Mouse (Mus musculus): Measurements from ENCODE around the gene Ier2.
"Not testable (repeated sequence)": the region's sequence is repeated elsewhere in the genome, so short reads cannot be mapped to it uniquely, and the experiment has no call there.

The Ier2 gene

DNA sequence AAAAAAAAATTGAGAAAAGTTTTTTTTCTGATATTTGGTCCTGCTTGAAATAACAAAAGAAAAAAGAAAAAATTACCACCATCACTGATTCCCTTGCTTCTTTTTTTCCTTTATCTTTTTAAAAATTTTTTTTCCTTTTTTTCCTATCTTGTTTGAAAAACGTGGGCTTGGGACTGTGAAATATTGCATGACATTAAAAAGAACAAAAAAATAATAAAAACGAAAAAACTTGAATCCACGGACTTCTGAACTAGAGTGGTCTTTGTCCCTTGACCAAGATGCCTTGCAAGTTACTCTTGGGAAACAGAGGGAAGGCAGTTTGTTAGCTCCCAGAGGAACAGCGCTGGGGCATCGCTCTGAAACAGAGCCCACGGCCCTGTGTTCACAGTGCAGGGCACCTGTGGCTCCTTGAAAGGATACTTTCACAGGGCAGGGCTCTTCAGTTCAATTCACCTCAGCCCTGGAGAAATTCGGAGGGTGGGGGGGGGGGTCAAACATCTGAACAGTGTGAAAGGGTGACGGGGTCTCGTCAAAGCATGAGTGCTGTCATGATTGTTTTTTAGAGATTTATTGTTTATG lies 22.6 kb downstream of the Ier2 start:
- no peak for DNase-seq (ENCODE audit: low read depth, low spot score)

DNA sequence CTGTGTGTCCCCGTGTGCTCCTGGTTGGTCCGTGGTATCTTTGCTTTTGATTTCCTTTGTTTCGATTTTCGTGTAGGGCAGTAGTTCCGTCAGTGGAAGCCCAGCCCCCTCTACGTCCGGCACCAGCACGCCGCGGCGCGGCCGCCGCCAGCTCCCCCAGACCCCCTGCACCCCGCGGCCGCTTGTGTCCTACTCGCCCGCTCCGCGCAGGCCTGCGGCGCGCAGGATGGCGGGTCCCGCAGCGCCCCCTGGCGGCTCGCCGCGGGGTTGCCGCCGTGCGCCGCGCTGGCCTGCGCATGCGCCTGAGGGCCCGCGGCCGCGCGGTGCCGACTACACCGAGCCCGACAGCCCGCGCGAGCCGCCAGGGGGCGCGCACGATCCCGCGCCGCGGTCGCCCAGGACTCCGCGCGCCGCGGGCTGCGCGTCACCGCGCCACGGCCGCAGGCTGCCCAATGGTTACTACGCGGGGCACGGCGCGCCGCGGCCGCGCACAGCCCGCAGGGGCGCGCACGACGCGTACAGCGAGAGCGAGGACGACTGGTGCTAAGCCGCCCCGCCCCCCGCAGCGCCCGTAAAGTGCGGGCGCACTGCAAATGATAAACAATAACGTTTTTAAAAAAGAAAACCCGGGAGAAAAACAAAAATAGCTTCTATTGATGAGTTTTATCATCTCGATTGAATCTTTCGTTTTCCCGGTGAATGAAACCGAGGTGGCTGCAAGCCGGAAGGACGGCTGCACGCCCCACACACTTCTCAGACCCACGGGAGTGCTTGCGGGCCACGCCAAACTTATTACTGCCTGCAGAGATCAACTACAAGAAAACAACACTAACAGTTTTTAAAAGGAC lies 23.3 kb downstream of the Ier2 start:
- DNase-seq (ENCODE audit: low read depth, low spot score): peak; percentile 84

DNA sequence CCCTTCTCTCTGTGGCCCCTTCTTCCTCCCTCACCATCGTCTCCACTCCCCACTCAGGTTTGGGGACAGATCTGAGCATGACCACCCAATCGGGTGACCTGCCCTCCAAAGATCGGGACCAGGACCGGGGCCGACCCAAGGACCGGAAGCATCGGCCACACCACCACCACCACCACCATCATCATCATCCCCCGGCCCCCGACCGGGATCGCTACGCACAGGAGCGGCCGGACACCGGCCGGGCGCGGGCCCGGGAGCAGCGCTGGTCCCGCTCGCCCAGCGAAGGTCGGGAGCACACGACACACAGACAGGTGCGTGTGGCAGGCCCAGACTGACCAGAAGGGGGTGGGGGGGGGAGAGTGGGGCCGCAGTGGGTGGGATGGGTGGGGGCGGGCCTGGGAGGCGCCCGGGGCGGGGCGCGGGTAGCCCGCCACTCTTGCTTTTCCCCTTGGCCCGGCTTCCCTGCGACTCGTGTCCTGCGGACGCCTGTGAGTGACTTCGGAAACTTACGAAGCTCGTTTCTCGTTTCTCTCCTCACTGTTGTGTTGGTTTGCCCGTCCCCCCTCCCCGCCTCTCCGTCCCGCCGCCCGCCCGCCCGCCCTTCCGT lies 24.0 kb downstream of the Ier2 start:
- DNase-seq (ENCODE audit: low read depth, low spot score): no peak

DNA sequence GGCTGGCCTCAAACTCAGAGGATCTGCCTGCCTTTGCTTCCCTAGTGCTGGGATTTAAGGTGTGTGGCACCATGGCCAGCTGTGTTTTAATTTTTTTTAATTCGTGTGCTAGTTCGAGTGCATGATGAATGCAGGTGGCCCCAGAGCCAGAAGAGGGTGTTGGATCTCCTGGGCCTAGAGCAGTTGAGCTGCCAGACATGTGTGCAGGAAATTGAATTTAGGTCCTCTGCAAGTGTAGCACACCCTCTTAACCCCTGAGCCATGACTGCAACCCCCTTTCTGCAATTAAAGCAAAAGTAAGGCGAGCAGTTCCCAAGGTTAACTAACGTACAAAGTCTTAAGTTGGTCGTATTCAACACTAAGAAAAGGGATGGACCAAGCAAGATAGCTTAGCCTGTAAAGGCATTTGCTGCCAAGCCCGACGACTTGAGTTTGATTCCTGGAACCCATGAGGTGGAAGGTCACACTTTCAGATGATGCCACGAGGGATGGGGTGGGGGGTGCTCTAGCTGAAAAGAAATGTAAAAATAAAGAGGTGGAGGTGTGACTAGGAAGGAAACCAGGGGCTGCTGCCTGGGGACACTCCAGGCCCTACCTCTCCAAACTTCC lies 24.6 kb downstream of the Ier2 start:
- DNase-seq (ENCODE audit: low read depth, low spot score): no peak

DNA sequence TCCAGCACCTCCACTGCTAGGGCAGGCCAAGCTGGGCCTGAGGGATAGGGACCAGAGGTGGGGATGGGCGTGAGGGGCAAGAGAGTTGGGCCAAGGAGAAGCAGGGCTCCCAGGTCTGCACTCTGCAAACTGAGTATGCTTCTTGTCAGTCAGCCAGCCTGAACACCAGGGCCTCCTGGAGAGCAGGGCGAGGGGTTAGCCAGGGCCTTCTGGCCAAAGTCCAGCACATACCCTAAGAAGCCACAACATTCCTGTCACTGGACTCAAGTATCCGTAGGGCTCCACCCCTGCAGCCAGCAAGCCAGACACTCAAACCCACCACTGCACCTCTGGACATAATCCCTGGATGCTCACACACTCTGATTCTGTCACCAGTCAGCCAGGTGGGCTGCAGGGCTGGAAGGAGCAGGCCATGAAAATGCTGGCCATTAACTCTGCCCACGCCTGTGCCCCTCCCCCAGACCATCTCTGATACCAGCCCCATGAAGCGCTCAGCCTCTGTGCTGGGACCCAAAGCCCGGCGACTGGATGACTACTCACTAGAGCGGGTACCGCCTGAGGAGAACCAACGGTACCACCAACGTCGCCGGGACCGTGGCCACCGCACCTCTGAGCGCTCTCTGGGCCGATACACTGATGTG lies 26.5 kb downstream of the Ier2 start:
- DNase-seq (ENCODE audit: low read depth, low spot score): no peak

DNA sequence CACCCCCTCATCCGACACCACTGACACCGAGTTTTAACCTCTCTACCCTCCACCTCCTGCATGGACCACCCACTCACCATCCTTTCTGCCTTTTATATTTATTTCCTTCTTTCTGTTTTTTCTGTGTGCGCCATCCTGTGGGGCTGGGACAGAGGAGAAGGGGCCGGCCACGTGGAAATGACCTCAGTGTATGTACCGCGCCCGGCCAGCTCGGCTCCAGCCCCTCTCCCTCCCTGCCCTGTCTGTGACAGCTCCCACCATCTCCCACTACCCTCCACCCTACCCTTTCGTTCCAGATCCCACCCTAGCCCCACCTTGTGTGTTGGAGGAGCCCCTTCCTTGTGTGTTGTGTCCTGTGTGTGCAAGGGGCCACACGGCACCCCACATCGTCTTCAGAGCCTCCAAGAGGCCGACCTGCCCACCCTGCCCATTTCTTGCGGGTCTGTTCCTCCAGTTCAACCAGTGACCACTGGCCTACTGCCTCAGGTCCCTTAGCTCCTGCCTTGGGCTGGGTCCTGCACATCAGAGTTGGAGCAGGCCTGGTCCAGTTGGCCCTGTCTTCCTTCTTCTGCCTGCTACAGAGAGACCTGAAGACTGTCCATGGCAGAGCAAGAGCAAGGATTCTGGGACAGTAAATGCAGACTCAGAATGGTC lies 27.1 kb downstream of the Ier2 start:
- DNase-seq (ENCODE audit: low read depth, low spot score): no peak

DNA sequence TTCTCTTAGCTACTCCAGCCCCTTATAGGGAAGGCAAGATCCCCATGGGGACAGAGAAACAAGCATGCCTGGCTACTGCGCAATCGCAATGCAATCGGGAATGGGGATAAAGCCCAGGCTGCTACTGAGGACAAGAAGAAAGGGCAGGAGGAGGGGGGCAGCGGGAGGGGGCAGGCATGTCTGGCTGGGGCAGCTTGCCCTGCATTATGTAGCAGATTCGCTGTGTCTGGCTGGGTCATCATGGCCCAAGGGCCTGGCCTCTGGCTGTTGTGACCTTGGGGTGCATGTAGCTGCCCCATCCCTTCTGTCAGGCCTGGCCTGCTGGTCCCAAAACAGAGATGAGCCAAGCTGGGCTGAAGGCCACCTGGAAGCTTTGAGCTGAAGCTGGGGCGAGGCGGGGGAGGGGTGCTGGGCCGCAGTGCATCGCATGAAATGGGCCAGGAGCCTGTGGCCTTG lies 27.8 kb downstream of the Ier2 start:
- no peak for DNase-seq (ENCODE audit: low read depth, low spot score)

DNA sequence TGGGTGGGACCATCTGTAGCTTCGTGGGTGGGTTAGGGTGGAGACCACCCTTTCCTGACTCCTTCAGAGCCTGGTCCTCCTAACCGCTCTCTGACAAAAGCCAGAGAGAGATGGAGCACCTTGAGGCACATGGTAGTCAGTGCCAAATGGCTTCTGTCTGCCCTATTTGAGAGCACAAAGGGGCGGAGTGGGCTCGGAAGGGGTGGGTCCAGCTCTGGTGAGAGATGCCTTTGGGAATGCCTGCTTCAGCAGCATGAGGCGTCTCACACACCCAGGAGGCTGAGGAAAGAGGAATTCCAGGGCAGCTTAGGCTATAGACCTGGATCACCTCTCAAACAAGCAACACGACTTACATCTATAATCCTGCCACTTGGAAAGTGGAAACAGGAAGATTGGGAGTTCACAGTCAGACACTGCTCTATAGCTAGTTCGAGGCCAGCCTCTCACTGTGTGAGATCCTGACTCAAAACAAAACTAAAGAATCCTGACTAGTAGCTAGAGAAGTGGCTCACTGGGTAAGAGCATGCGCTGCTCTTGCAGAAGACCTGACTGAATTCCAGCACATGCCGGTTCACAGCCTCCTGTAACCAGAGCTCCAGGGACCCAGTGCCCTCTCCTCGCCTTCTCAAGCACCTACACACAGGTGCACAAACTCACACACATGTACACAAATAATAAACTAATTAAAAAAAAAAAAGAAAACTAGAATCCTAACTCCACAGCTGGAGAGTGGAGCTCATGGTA lies 28.6 kb downstream of the Ier2 start:
- no peak for DNase-seq (ENCODE audit: low read depth, low spot score)

DNA sequence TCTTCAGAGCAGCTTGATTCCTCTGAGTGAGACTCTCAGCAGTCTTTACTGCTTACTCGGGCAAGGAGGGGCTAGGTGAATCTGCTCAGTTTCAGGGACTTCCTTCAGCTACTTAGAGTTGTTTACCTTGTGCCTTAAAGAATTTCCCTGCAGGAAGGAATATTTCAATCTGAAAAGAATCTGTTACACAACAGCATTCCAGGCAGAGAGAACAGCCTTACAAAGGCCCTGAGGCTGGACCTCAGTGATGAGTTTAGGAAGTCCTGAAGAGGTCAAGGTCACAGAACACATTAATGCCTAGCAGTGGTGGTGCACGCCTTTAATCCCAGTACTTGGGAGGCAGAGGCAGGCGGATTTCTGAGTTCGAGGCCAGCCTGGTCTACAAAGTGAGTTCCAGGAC lies 30.8 kb downstream of the Ier2 start:
- DNase-seq (ENCODE audit: low read depth, low spot score): no peak

DNA sequence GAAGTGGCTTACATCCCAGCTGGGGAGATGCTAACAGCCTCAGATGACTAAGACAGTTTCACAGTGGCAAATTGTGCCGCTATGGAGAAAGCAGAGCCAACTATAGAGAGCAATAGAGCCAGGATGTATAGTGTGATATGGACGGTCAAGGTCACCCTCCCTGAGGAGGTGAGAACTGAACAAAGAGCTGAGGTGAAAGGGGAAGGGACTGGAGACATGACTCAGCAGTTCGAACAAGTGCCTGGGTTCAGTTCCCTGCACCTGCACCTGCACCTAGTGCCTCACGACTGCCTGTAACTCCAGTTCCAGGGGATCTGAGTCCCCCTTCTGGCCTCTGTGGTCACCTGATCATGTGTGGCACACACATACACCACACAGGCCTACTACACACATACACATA lies 32.5 kb downstream of the Ier2 start:
- no peak for DNase-seq (ENCODE audit: low read depth, low spot score)

DNA sequence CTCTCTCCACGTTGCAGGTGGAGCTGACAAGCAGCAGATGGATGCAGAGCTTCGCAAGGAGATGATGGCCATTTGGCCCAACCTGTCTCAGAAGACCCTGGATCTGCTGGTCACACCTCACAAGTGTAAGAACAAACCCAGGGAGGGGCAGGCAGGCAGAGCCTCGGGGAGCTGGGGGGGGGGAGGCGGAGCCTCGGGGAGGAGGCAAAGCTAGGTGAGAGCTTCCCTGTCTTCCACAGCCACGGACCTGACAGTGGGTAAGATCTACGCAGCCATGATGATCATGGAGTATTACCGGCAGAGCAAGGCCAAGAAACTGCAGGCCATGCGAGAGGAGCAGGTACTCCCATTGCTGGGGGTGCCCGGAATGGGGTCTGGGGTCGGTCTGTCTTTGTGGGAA lies 33.1 kb downstream of the Ier2 start:
- DNase-seq (ENCODE audit: low read depth, low spot score): no peak

DNA sequence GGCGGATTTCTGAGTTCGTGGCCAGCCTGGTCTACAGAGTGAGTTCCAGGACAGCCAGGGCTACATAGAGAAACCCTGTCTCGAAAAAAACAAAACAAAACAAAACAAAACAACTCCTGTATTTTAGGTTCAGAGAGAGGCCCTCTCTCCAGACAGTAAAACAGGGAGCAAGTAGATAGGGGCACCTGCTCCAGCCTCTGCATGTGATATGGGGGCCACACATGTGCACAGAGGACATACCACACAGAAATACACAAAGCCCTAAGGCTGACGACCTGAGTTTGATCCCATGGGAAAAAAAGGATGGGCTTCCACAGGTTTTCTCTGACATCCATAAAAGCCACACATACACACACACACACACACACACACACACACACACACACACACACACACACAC lies 39.2 kb downstream of the Ier2 start:
- not testable (repeated sequence) for DNase-seq (ENCODE audit: low read depth, low spot score)

DNA sequence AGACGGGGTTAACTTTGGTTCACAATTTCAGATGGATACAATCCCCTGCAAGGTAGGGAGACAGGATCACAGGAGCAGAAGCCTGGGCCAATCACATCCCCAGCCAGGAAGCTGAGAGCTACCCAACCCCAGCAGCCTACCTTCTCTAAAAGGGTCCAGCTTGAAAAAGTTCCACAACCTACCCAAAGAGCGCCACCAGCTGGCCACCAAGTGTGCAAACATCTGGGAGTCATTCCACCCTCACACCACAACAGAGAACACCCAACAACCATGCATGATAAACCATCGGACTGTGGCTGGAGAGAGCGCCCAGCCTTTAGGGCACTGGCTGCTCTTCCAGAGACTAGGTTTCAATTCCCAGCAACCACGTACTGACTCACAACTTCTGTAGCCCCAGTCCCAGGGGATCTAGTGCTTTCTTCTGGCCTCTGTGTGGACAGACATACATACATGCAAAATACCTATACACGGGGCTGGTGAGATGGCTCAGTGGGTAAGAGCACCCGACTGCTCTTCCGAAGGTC lies 41.5 kb downstream of the Ier2 start:
- no peak for DNase-seq (ENCODE audit: low read depth, low spot score)

DNA sequence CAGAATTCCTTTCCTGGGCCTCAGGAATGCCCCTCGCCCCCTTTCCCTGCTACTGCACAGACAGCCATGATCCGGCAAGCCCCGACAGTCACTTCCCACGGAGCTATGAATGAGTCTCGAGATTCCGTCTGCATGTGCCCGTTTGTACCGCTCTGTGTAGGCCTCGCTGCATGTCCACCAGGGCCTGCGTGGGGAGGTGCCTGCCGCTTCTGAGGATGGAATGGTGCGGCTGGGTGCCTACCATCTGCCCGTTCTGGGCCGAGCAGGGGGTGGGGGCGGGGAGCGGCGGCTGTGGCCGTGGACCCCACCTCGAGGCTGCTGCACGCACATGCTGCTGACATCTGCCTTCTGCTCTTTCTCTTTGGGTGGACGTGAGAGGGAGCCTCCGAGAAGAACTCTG lies 45.6 kb downstream of the Ier2 start:
- DNase-seq (ENCODE audit: low read depth, low spot score): no peak

DNA sequence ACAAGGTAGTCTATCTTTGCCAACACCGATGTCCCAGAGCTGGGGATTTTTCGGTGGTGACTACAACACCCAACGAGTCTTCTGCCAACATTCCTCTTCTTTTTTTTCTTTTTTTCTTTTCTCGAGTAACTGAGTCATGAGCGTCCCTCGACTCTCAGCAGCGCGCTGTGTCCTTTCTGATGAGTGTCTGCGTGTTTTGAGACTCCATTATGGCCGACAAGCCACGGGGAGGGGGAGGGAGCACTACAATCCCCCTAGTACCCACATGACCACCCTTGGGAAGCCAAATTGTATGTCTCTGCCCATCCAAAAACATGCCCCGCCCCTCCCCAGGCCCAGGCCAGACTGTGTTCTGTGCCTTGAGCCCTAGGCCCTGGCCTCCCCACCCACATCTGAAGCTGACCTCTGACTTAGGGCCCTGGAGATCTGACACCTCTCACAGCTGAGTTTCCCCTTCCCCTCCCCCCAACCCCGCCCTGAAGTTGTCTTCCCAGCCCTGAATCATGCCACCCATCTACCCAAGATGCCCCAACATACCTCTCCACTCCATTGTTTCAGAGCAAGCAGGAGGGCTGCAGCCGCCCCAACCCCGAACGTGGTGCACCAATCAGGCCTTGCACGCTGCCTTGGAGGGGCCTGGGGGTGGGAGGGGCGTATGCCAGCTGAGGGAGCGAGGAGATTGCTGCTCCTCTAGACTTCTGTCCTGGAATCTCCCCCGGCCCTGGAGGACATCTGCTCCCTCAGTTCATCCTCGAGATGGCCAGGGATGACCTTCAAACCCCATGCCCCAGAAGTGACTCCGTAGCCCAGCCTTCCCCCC lies 46.8 kb downstream of the Ier2 start:
- DNase-seq (ENCODE audit: low read depth, low spot score): no peak

DNA sequence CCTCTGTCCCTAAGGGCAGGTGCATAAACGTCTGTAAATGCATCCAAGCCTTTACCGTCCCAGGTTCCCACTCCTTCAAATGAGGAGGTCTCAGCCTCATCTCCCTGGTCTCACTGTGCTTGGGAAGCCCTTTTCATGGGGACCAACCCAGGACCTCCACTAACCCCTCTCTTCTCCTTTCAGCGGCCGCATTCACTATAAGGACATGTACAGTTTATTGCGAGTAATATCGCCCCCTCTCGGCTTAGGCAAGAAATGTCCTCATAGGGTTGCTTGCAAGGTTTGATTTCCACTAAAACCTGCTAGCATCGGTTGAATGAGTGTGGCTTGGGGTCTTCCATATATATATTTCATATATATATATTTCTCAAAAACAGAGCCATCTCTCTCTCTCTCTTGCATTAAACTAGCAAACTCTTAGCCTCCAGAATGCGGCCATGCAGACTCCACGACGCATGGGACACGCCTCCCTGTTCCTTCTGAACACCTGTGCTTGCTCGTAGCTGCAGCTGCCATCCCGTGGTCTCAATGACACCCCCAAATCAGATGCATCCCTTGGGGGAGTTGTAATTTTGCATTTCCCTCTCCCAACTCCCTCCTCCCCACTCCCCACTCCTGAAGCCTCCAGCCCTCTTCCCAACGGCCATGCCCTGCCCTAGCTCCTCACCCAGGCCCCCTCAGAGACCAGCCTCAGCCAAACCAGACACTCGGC lies 48.0 kb downstream of the Ier2 start:
- DNase-seq (ENCODE audit: low read depth, low spot score): no peak
